Mouse (Mus musculus): ENCODE measurements around the gene Nrp2.

Nrp2 gene

DNA sequence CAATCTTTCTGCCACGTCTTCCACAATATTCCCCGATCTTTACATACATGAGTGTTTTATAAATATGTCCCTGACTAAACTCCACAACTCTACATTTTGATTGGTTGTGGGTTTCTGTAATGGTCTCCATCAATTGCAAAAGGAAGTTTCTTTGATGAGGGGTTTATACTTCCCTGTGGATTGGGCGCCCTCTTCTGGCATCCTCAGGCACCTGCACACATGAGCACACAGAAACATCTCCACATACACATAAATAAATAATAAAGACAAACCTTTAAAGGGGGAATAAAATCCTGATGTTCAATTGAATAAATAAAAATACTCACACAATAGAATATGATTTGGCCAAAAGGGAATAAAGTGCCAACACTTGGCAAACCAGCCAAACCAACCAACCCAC is 117.1 kb downstream of the Nrp2 start:
- DNase-seq (ENCODE audit: low spot score) = peak; percentile 59

DNA sequence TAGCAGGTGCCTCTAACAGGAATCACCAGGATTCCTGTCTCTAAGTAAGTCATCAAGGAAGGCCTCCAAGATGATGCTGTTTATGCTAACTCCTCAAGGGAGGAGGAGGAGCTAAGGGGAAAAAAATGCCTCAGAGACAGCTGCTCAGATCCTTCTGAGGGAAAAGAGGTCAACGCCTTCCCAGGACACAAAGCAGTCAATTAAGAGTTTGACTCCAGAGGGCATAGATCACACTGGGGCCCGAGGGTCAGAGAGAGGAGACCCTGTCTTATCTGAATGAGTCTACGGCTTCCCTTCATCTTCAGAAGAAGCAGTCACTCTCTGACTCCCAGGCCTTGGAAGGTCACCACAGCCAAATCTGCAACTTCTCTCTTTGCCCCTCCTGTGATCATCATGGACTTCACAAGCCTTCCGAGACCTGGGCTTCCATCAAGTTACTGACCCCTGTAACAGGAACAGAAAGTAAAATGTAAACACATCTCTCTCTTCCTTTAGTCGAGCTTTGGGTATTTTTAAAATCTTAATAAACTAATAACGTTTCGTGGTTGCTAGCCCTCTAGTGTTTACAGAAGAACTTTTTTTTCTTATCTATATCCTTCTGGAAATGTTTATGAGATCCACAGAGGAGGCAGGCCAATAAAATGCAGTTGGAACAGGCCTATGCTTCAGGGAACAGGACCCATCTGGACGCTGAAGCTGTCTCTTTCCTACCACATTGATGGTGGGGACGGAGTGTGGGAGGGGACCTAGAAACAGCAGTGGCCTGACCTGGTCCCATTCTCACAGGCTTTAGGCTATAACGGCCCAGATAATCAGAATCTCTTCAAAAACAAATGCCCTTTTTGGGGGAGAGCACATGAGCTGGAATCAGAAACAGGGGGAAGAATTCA is 118.7 kb downstream of the Nrp2 start:
- DNase-seq (ENCODE audit: low spot score) = peak; percentile 61

DNA sequence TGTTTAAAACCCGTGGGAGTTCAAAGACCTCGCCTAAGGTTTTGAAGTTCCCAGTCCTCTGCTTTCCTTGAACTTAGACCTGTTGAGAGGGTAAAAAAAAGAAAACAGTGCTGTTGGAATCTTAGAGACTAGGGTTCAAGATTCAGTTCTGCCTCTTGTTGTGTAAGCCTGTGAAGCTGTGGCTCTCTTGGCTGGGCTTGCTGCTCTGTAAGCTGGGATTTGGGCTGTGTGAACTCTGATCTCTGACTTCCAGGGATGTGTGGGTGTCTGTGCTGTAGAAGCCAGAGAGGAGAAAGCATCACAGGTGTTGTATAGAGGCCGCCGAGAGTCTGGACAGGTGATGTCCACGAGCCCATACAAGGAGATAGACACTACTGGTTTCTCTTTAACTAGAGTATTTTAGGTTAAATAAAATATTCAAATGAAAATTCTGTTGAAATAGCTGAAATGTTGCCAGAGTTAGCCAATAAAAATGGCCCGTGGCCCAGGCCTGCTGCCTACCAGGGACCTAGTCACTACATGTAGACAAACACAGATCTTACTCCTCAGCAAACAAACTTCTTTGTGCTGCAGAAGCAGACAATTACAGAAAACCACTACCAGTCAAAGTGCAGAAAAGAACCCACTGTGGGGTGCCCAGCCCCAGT is 120.6 kb downstream of the Nrp2 start:
- no peak for DNase-seq (ENCODE audit: low spot score)

DNA sequence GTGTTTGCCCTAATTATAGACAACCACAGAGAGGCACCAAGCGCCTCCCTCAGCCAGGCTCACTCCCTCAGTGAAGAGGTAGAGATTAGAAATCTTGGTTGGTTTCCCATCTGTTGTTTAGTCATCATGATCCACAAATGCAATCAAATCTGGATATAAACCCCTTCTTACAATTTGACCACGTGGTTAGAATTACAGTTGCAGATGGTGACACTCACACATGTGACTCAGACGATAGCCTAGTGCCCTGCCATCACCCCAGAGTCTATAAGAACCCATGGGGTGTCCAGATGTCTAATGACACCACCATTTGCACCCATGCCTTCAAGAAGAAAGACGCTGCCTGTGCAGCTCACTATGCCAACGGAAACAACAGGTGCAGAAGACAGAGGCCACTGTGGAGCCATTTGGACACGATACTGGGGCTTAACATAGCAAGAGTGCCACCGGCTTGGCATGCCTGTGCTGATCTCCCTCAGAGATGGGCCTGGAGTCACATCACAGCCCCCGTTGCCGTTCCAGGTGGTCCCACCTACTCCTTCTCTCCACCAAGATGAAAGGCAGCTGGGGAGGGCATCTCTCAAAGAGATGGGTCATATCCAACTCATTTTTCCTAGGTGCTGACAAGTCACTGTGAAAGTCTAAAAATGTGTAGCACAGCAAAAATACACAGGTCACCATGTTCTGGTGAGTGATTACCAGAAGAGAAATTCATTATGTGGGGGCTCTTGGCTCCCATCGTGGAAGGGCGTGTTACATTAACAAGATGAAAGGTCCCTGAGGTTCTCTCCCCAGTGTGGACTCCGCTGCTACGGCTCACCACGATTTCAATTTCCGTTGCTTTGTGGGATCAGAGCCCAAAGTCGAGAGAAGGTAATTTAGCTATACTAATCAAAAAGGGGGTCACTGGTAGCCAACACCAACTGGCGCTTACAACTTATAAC is 123.0 kb downstream of the Nrp2 start:
- no peak for DNase-seq (ENCODE audit: low spot score)

DNA sequence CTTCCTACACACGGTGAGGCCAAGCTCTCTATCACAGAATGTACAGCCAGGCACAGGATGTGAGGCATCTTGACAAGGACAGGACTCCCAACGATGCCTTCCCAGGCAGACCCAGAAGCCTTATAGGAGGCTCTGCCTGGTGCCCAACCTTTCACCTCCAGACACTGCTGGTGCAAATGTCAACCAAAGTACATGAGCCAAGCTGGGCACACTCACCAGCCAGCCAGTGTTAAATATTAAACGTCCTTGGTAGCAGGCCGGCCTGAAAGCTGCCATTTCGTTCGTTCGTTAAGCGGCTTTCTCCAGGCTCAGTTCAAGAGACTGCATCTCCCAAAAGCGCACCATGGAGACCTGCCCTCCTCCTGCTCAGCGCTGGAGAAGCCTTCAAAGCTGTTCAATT is 124.2 kb downstream of the Nrp2 start:
- DNase-seq (ENCODE audit: low spot score) = no peak

DNA sequence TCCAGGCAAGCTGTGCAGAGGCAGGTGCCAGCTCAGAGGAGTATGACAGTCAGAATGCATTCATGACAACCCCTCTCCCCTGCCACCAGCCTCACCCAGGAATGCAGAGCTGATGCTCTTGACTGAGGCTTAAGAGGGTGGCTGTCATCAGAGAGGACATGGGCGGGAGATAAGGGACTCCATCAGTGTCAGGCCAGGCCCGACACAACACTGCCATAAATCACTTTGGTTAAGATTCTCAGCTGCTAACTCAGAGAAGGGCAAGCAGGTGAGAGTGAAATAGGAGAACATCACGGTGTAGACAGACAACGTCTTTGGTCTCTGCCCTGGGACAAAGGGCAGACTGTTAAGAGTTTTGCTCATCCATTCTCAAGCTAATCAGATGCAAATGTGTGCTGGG is 125.1 kb downstream of the Nrp2 start:
- DNase-seq (ENCODE audit: low spot score) = no peak

DNA sequence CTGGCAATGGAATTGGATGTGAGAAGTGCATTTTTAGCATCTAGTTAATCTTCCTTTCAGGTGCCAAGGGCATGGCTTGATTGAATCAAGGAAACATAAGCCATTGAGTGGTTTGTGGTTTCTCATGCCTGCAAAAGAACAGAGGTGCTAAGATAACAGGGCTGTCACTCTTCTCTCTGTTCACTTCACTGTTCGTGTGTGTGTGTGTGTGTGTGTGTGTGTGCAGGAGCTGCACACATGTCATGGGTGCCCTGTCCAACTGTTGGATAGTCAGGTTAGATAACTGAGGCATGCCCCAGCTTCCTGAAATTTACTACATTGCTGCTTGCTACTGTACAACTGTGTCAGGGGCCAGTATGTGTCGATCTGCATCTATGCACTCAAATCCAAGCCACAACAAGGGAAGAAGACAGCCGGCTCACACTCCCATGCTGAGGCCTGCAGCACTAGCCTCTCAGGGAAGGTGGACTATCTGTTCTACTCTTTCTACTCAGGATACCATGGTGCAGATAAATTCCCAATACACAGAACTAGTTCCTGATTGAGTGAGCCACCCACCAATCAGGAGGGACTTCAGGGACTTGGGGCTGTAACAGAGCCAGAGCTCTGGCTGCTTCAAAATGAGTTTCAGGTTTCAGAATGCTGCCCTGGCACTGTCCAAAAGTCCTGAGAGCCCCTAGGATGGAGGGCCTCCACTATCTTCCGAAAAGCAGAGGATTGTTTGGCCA is 126.8 kb downstream of the Nrp2 start:
- peak; percentile 42 for DNase-seq (ENCODE audit: low spot score)

DNA sequence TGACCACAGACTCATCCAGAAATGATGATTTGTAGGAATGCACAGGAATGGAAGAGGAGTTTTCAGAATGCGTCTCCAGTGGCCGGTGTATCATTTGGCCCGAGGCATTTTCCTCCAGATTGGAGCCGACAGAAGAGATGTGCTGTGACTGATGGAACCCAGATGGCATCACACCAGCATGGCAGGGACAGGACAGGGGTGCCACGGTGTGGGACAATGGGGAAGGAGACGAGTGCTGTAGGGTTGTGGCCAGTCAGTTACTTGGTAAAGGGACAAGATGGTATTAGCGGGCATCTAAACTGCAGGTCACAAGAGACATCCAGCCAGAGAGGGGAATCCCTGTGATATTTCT is 127.3 kb downstream of the Nrp2 start:
- no peak for DNase-seq (ENCODE audit: low spot score)

DNA sequence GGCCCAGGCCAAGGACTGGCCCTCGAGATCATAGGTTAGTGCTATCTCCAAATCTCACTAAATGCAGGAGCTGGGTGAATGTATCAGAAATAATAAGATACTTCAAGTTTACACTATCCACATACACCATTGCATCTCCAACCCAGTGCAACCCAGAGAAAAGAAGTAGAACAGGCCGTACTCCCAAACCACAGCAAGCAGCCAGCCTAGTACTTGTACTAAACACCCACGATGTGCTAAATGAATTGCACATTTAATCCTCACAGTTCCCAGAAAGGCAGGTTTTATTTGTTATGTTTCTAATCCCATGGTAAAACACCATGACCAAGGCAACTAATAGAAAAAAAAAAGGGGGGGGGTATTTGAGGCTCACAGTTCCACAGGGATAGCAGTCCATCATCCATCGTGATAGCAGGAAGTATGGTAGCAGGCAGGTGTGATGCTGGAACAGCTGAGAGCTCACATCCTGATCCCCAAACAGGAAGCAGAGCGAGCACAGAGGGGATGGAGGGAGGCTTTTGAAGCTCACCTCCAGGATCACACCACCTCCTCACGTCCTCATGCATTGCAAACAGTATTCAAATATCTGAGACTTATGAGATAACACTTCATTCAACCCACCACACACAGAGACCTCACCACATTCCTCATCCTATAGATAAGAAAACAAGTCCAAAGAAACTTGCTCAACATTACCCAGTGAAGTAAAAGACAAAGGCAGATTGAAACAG is 128.8 kb downstream of the Nrp2 start:
- no peak for DNase-seq (ENCODE audit: low spot score)

DNA sequence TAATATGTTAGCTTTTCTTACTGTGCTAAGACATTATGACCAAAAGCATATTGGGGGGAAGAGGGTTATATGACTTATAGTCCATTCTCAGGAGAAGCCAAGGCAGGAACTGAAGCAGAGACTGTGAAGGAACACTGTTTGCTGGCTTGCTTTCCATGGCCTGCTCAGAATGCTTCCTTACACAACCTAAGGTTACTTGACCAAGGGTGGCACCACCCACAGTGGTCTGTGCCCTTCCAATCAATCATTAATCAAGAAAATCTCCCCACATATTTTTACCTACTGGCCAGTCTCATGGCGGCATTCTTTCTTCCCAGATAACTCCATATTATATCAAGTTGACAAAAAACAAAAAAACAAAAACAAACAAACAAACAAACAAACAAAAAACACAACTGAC is 130.3 kb downstream of the Nrp2 start:
- DNase-seq (ENCODE audit: low spot score) = no peak

DNA sequence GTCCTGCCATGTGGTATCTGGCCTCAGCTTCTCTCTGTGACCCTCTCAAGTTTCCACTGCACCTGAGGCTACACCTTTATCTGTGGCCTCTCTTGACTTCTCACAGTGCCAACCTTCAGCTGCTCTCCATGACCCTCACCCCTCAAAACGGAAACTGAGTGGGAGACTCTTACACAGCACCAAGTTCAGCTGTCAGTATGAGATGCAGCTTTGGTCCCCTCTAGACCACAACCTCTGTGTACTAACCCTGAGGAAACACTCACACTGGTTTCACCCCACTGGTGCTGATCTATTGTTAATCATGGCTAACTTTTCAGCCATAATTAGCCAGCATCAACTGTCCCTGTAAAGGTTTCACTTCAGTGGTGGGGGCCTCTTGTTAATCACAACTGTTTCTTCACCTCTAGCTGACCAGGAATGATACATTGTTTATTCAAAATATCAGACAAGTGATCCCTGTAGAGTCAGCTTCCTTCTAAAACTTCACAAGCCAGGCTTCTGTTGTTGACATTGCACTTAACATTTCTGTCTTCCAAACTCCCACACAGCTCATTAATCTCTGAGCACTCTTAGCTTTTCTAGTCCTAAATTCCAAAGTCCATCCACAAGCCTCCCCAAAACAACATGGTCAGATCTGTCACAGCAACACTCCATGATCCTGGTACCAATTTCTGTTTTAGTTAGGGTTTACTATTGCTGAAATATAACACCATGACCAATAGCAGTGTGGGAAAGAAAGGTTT is 131.5 kb downstream of the Nrp2 start:
- no peak for DNase-seq (ENCODE audit: low spot score)

DNA sequence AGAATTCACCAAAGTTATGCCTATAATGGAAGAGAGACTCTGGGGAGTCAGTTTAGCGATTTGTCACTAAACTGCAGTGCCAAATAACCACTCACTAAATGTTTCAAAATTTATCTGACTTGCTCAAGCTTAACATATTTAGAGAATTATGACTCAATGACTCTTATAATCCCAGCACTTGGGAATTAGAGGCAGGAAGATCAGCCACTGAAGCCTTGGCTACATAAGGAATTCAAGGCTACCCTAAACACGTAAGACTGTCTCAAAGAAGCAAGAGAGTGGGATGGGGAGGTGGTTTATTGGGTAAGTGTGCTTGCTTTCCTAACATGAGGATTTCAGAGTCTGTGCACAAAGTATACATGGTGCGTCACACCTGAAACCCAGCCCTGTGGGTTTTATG is 135.0 kb downstream of the Nrp2 start:
- DNase-seq (ENCODE audit: low spot score) = no peak

DNA sequence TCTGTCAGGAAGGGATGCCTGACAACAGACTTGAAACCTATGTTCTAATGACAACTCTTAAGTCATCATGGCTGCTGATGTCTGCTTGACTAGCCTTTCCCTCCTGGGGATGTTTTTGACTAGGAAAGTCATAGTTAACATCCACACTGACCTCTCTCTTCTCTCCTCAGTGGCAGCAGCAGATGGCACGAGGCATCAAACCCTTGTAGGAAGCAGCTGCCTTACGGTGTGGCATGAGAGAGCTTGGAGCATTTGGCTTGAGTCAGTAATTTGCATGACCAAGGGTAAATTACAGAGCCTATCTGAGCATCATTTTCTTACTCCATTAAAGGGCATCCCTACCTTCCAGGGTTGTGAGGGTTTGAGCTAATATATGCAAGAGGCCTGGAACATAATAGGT is 135.5 kb downstream of the Nrp2 start:
- no peak for DNase-seq (ENCODE audit: low spot score)

DNA sequence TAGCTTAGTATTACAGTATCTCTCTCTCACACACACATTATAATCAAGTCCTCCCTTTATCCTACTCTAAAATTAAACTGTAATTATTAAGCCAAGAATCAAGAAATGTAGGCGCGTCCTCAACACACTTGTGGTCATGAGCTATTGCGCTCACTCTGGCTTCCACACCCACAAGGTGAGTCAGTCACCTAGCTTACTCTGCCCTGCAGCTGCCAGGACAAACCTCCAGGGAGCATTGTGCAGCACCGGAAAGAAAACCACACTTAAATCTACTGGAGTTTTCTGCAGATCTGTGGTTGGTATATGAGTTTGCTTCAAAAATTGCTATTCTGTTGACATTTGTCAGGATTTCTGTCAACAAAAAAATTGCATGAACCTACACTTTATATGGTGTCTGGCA is 140.1 kb downstream of the Nrp2 start:
- no peak for DNase-seq (ENCODE audit: low spot score)

DNA sequence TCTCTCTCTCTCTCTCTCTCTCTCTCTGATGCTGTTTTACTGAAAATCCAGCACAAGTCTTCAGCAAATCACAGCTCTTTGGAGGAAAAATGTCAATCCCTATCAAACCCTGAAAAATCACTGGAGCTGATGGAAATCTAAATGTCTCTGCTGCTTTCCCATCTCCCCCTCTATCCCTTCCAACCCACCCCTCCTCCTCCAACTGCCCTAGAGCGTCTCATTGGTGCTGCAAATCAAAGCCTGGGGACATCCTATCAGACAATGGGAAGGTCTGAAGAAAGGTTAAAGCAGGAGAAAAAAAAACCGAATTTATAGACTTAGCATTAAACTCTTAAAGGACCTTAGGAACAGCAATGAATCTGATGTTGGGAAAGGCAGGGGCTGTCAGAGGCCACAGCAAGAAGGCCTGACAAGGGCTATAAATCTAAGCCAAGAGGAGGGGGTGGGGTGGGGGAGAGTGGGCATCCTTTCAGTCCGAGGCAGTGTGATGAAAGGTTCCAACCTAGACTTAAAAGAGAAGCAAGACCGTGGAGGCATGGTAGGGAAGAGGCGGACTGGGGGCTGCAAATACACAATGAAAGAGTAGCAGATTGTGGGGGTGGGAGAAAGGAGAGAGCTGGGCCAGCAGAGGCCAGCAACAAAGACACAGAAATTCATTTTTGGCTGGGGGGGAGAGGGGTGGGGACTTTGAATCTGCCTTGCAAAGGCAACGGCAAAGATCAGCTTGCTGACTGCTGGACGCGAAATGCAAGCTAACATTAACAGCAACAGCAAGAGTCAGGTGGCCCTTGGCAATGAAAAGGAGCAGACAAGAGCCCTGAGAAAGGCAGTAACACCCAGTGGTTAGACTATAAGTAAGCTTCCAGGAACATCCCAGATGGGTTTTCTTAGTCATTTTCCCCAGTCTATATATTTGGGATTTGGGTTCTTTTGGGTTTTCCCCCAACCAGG is 148.2 kb downstream of the Nrp2 start:
- peak; percentile 82 for DNase-seq (ENCODE audit: low spot score)

DNA sequence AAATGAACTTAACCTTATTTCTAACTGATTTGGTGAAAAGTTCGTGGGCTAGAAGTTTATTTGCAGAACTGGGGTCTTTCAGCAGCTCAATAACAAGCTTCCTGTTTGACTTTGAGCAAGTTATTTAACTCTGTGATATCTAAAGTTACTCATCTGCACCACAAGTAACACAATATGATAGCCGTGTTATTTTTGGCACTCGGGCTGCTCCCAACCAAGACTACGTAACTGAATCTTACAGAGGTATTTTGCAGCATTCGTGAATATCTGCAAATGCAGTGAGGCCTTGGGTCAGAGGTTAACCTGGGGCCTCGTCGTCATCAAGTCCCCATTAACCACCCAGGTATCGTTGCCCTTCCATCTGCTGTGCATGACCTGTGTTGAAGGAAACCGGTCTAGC is 150.3 kb downstream of the Nrp2 start:
- DNase-seq (ENCODE audit: low spot score) = no peak

DNA sequence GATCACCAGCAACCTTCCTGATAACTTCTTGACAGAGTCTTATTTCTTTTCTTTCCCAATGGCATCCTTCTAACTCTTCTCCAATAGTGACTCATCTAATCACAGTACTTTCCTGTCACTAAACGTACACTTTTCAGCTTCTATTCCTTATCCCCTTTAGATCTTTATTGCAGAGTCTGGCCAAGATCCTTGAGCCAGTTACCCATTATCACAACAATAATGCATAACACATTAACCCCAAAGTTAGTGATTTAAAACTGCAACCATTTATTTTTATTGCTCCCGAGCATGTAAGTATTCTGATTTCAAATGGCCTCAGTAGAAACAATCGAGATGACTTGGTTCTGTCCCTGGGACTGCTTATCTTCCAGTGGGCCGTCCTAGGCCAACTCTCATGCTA is 150.9 kb downstream of the Nrp2 start:
- DNase-seq (ENCODE audit: low spot score) = no peak

DNA sequence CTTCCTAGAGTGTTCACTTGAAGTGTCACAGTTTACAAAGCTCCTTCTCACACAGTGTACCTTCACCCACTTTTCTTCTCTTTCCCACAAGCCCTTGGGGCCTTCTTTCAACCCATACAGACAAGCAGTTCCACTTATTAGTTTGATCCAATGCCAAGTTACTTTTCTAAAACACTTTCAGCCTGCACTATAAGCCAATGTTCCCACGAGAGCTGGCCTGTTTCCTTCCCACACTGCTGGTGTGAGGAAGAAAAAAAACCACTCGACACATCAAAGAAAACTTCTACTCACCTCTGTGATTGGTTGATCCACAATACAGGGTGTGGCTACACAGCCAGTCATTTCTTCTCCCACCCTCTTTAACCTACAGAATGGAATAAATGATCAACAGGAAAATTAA is 156.0 kb downstream of the Nrp2 start:
- DNase-seq (ENCODE audit: low spot score) = no peak

DNA sequence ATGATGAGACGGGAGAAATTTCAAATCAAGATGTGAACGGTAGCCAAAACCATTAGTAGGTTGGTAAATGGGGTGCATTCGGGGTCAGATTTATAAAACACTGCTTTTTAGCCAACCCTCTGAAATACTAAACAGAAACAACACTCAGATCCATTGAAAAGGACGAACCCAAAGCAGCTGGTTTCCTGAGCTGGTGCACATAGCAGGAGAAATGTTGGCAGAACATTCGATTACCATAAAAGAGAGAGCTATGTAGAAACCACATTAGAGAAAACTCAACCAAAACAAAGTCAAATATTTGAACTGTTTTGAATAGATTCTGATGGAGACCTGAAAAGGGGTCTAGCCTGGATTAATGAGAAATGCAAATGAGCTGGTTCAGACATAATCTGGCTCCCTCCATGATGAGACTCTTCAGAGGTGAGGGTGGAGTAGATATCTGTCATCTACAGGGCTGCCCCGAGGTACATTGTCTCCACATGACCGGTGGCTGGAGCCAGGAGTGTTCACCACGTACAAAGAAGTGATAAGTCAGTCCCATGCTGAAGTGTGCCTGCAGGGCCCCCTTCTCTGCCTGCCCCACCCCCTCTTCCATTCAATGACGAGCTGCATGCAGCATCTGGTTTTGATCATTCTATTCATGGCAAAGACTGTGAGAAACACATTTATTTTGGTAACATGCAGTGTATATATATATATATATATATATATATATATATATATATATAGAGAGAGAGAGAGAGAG is 156.6 kb downstream of the Nrp2 start:
- DNase-seq (ENCODE audit: low spot score) = peak; percentile 41
